Mouse (Mus musculus) liver, postnatal 0 days (tissue): Measurements from ENCODE around the gene Pym1.

Experiments used
- CTCF ChIP-seq: sonication (generic); IDR thresholded peaks from 2 replicates; pipeline ENCODE4 v1.5.1; 2016; ENCODE audit warnings: antibody characterized with exemption, low read depth
- EP300 ChIP-seq: IDR thresholded peaks from 2 replicates; pipeline ENCODE4 v1.6.1; 2016; ENCODE audit warnings: antibody characterized with exemption, low read depth, mild to moderate bottlenecking

GRCm38 (mm10) chr10:128803361-128803760, 55.7 kb downstream of the Pym1 start:
- TF ChIP-seq CTCF (no peak), EP300 (no peak)
